Mouse (Mus musculus) CH12.LX (cell line): ENCODE results near the gene Mxra7. TPM values are rescaled to one million over a fixed set of nuclear protein-coding genes. Genes with fewer than 3 reads are reported as not detected.

ENCODE experiments used
- DNase-seq: peaks from one replicate; pipeline ENCODE4 v3.0.0-alpha.2; 2013; ENCODE audit errors: extremely low read depth
- H3K27ac ChIP-seq: 2 replicates; pipeline ENCODE4 v1.5.1; 2012; ENCODE audit warnings: low read depth, mild to moderate bottlenecking, control low read depth, moderate library complexity; ENCODE audit not compliant: insufficient read depth
- H3K27me3 ChIP-seq: replicated peaks from 2 replicates; pipeline ENCODE3; 2012; ENCODE audit warnings: inconsistent platforms
- H3K36me3 ChIP-seq, 2 experiments: replicated peaks in 1 of 2; 2 replicates each; pipeline versions ENCODE3 to v1.6.1; 2012; ENCODE audit warnings: inconsistent platforms in 1 of 2, low read length in 1 of 2, mild to moderate bottlenecking in 1 of 2, mixed read lengths in 1 of 2, moderate library complexity in 1 of 2; ENCODE audit not compliant: control insufficient read depth in 1 of 2, insufficient read depth in 1 of 2
- H3K4me1 ChIP-seq, 2 experiments: 2 replicates each; pipeline ENCODE4 v1.6.1; 2012; ENCODE audit warnings: inconsistent platforms in 1 of 2, moderate library complexity in 1 of 2; ENCODE audit not compliant: insufficient read depth in 2 of 2, control insufficient read depth in 1 of 2
- H3K4me2 ChIP-seq: 2 replicates; pipeline ENCODE4 v1.6.1; 2012; ENCODE audit warnings: low read depth, mild to moderate bottlenecking, control low read depth; ENCODE audit not compliant: poor library complexity, insufficient read depth, severe bottlenecking
- H3K4me3 ChIP-seq, 3 experiments: fragments of 150-350 bp in 1 of 3; sonication (generic) in 1 of 3; replicated peaks in 1 of 3; 2 replicates each; pipeline versions ENCODE3 to v1.5.1; 2011 to 2012; ENCODE audit warnings: low read depth in 2 of 3, low read length in 2 of 3, mild to moderate bottlenecking in 2 of 3, moderate library complexity in 2 of 3, control low read depth in 1 of 3, improper control_type of control experiment in 1 of 3, inconsistent platforms in 1 of 3, mixed read lengths in 1 of 3; ENCODE audit not compliant: poor library complexity in 1 of 3
- H3K79me2 ChIP-seq: replicated peaks from 2 replicates; pipeline ENCODE4 v1.6.1; 2012; ENCODE audit warnings: mild to moderate bottlenecking, moderate library complexity; ENCODE audit not compliant: control insufficient read depth, poor library complexity, insufficient read depth, severe bottlenecking; ENCODE audit errors: extremely low read depth
- H3K9ac ChIP-seq: 2 replicates; pipeline ENCODE4 v1.6.1; 2012; ENCODE audit warnings: low read depth, mild to moderate bottlenecking, control low read depth, moderate library complexity; ENCODE audit not compliant: insufficient read depth
- H3K9me3 ChIP-seq: replicated peaks from 2 replicates; pipeline ENCODE3; 2012; ENCODE audit warnings: low read length, inconsistent platforms, mixed read lengths
- BHLHE40 ChIP-seq: IDR thresholded peaks from 2 replicates; pipeline ENCODE4 v1.6.1; 2011; ENCODE audit warnings: mild to moderate bottlenecking, low read depth, low read length, improper control_type of control experiment
- CHD1 ChIP-seq: IDR thresholded peaks from 2 replicates; pipeline ENCODE4 v1.6.1; 2012; ENCODE audit warnings: low read depth, low read length, improper control_type of control experiment, inconsistent platforms
- CHD2 ChIP-seq: IDR thresholded peaks from 2 replicates; pipeline ENCODE4 v1.6.1; 2011; ENCODE audit warnings: low read length, improper control_type of control experiment
- E2F4 ChIP-seq: IDR thresholded peaks from 2 replicates; pipeline ENCODE4 v1.6.1; 2011; ENCODE audit warnings: low read depth, low read length, improper control_type of control experiment; ENCODE audit not compliant: insufficient replicate concordance
- EP300 ChIP-seq: IDR thresholded peaks from 2 replicates; pipeline ENCODE4 v1.6.1; 2011; ENCODE audit warnings: low read length, improper control_type of control experiment
- GABPA ChIP-seq: IDR thresholded peaks from 2 replicates; pipeline ENCODE4 v1.6.1; 2012; ENCODE audit warnings: low read depth, low read length, improper control_type of control experiment, inconsistent platforms; ENCODE audit not compliant: insufficient replicate concordance
- HCFC1 ChIP-seq: IDR thresholded peaks from 2 replicates; pipeline ENCODE4 v1.6.1; 2012; ENCODE audit warnings: low read depth, mild to moderate bottlenecking, inconsistent platforms, low read length, improper control_type of control experiment
- IRF4 ChIP-seq: IDR thresholded peaks from 2 replicates; pipeline ENCODE4 v1.6.1; 2014; ENCODE audit warnings: low read depth, mild to moderate bottlenecking, inconsistent platforms, low read length, improper control_type of control experiment
- JUND ChIP-seq: conservative IDR thresholded peaks from 2 replicates; pipeline ENCODE4 v1.6.1; 2011; ENCODE audit warnings: low read depth, low read length, improper control_type of control experiment
- KAT2A ChIP-seq: IDR thresholded peaks from 2 replicates; pipeline ENCODE4 v1.6.1; 2012; ENCODE audit warnings: low read length, improper control_type of control experiment, inconsistent platforms; ENCODE audit not compliant: insufficient replicate concordance
- MAFK ChIP-seq: IDR thresholded peaks from 2 replicates; pipeline ENCODE4 v1.6.1; 2011; ENCODE audit warnings: low read length, improper control_type of control experiment; ENCODE audit not compliant: insufficient replicate concordance
- MAX ChIP-seq: IDR thresholded peaks from 2 replicates; pipeline ENCODE4 v1.6.1; 2011; ENCODE audit warnings: low read length, improper control_type of control experiment
- MAZ ChIP-seq: IDR thresholded peaks from 2 replicates; pipeline ENCODE4 v1.6.1; 2012; ENCODE audit warnings: low read depth, mild to moderate bottlenecking, inconsistent platforms, low read length, improper control_type of control experiment, moderate library complexity
- MEF2A ChIP-seq: IDR thresholded peaks from 2 replicates; pipeline ENCODE4 v1.6.1; 2014; ENCODE audit warnings: low read depth, mild to moderate bottlenecking, inconsistent platforms, low read length, improper control_type of control experiment, borderline replicate concordance
- NELFE ChIP-seq: IDR thresholded peaks from 2 replicates; pipeline ENCODE4 v1.6.1; 2011; ENCODE audit warnings: low read depth, low read length, improper control_type of control experiment
- PAX5 ChIP-seq: IDR thresholded peaks from 2 replicates; pipeline ENCODE4 v1.6.1; 2012; ENCODE audit warnings: low read length, inconsistent platforms, mixed read lengths
- RAD21 ChIP-seq: IDR thresholded peaks from 2 replicates; pipeline ENCODE4 v1.6.1; 2011; ENCODE audit warnings: low read depth, mild to moderate bottlenecking, low read length, improper control_type of control experiment, moderate library complexity
- SIN3A ChIP-seq: IDR thresholded peaks from 2 replicates; pipeline ENCODE4 v1.6.1; 2012; ENCODE audit warnings: low read length, improper control_type of control experiment, inconsistent platforms
- SMC3 ChIP-seq: IDR thresholded peaks from 2 replicates; pipeline ENCODE4 v1.6.1; 2011; ENCODE audit warnings: low read depth, low read length, improper control_type of control experiment
- TBP ChIP-seq: conservative IDR thresholded peaks from 2 replicates; pipeline ENCODE4 v1.6.1; 2011; ENCODE audit warnings: low read depth, low read length, improper control_type of control experiment
- TCF12 ChIP-seq: IDR thresholded peaks from 2 replicates; pipeline ENCODE4 v1.6.1; 2014; ENCODE audit warnings: low read depth, mild to moderate bottlenecking, inconsistent platforms, low read length, improper control_type of control experiment
- UBTF ChIP-seq: IDR thresholded peaks from 2 replicates; pipeline ENCODE4 v1.6.1; 2012; ENCODE audit warnings: low read depth, mild to moderate bottlenecking, inconsistent platforms, low read length, improper control_type of control experiment, moderate library complexity
- USF1 ChIP-seq: IDR thresholded peaks from 2 replicates; pipeline ENCODE4 v1.6.1; 2014; ENCODE audit warnings: low read depth, mild to moderate bottlenecking, inconsistent platforms, low read length, improper control_type of control experiment
- USF2 ChIP-seq: conservative IDR thresholded peaks from 2 replicates; pipeline ENCODE4 v1.6.1; 2011; ENCODE audit warnings: low read depth, low read length, improper control_type of control experiment
- ZC3H11A ChIP-seq: IDR thresholded peaks from 2 replicates; pipeline ENCODE4 v1.6.1; 2012; ENCODE audit warnings: low read depth, mild to moderate bottlenecking, inconsistent platforms, low read length, improper control_type of control experiment
- ZMIZ1 ChIP-seq: IDR thresholded peaks from 2 replicates; pipeline ENCODE4 v1.6.1; 2012; ENCODE audit warnings: low read depth, mild to moderate bottlenecking, inconsistent platforms, low read length, improper control_type of control experiment
- ZNF384 ChIP-seq: IDR thresholded peaks from 2 replicates; pipeline ENCODE4 v1.6.1; 2012; ENCODE audit warnings: low read depth, low read length, improper control_type of control experiment, inconsistent platforms
- dilution Hi-C: fragments of 300-500 bp; cut with MboI; formaldehyde crosslinking; loops from 2 replicates; pipeline ENCODE4 v1.14.3; 2020; ENCODE audit warnings: low sequenced_read_pairs; ENCODE audit not compliant: extremely low pct_unique_long_range_greater_than_20kb, extremely low pct_ligation_motif_present
- in situ Hi-C: fragments of 300-500 bp; cut with MboI; formaldehyde crosslinking; loops from 3 replicates; pipeline ENCODE4 v1.14.3; 2019; ENCODE audit warnings: low sequenced_read_pairs, low pct_ligation_motif_present, low pct_unique_long_range_greater_than_20kb, mixed read lengths
- polyA plus RNA-seq: library from polyadenylated mRNA; unstranded; fragments of >175 nt; gene quantifications from 2 replicates; pipeline ENCODE4 v1.2.1, GENCODE M21; 2012; ENCODE audit warnings: low read depth; ENCODE audit not compliant: insufficient read length
- total RNA-seq, 2 experiments: library from RNA; depleted of rRNA; stranded (reverse); fragments of 300-350 nt in 1 of 2; fragments of >200 nt in 1 of 2; gene quantifications; 2 replicates each; pipeline ENCODE4 v1.2.3; 2012 to 2014

The Mxra7 gene
- total and polyA plus RNA-seq, 3 experiments, result not detected

GRCm38 (mm10) chr11:116822215-116822614 lies 5.6 kb downstream of the Mxra7 start:
- H3K4me3 ChIP-seq, result no peak overlapping the region
- 0 out of 4 replicates have a peak, but pooled peaks cover 0 to 2% of the 10 kb centered on the region in 2 experiments for H3K4me1 ChIP-seq
- H3K27ac ChIP-seq, result no peak overlapping the region
- no peak overlapping the region for H3K4me2 ChIP-seq
- TF ChIP-seq CHD1, result no peak
- no peak for TF ChIP-seq HCFC1
- TF ChIP-seq CHD2, result no peak
- no peak for TF ChIP-seq E2F4
- TF ChIP-seq USF2, result no peak
- TF ChIP-seq EP300, result no peak
- TF ChIP-seq TCF12, result no peak
- no peak for TF ChIP-seq UBTF
- no peak for TF ChIP-seq USF1
- TF ChIP-seq ZNF384, result no peak
- no peak for DNase-seq
- dilution Hi-C loops (no loop called here), in situ Hi-C loops (no loop called here)
- H3K27me3 ChIP-seq, result no peaks in the 10 kb centered on the region
- no peaks in the 10 kb centered on the region for H3K79me2 ChIP-seq
- H3K36me3 ChIP-seq, result no peaks in the 10 kb centered on the region
- no peaks in the 10 kb centered on the region for H3K9me3 ChIP-seq
- H3K9ac ChIP-seq, result no peak overlapping the region

GRCm38 (mm10) chr11:116821057-116821940 lies 6.5 kb downstream of the Mxra7 start:
- H3K9ac ChIP-seq, result no peak overlapping the region
- no peak overlapping the region for H3K4me3 ChIP-seq
- H3K4me2 ChIP-seq, result no peak overlapping the region
- H3K4me1 ChIP-seq, result 0 out of 4 replicates have a peak, but pooled peaks cover 0 to 2% of the 10 kb centered on the region in 2 experiments
- dilution Hi-C loops (no loop called here), in situ Hi-C loops (no loop called here)
- no peaks in the 10 kb centered on the region for H3K27me3 ChIP-seq
- TF ChIP-seq TBP (no peak), ZC3H11A (no peak), MAX (no peak), SIN3A (no peak), ZNF384 (no peak), ZMIZ1 (no peak), MEF2A (no peak), KAT2A (no peak), CHD2 (no peak), GABPA (no peak), MAFK (no peak), PAX5 (no peak), IRF4 (no peak), BHLHE40 (no peak), RAD21 (no peak), NELFE (no peak), JUND (no peak), HCFC1 (no peak), SMC3 (no peak), MAZ (no peak)
- DNase-seq, result no peak
- H3K79me2 ChIP-seq, result no peaks in the 10 kb centered on the region
- H3K27ac ChIP-seq, result no peak overlapping the region
- H3K36me3 ChIP-seq, result no peaks in the 10 kb centered on the region
- H3K9me3 ChIP-seq, result no peaks in the 10 kb centered on the region
